Mouse (Mus musculus): ENCODE measurements around the gene Gm20388. TPM values are rescaled to one million over a fixed set of nuclear protein-coding genes. Genes with fewer than 3 reads are reported as not detected.
"Not testable (repeated sequence)": the region's sequence is repeated elsewhere in the genome, so short reads cannot be mapped to it uniquely, and the experiment has no call there.

Gene Gm20388
- total RNA-seq, 2 experiments from 2014 or later = 2.2 to 7.6 TPM

DNA sequence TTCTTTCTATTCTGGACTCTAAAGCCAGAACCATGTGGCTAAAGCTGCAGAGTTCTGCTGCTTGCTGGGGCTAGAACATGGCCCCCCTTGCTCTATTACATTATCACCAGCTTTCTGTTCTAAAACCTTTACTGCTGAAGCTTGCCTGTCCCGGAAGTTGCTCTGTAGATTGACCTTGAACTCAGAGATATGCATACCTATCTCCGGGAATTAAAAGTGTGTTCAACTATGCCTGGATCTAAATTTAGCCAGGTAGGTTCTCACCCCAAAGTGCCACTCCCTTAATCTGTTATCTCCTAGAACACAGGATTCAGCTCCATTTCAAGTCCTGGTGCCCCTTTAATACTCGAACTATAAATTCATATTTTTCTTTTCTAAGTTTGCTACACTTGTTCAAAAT is 4100.9 kb downstream of the Gm20388 start:
- Histone ChIP-seq H3K4me3 (no peak overlapping the region), H3K27ac (no peak overlapping the region)
- no peak for DNase-seq (ENCODE audit: low spot score in 2 of 2)
- no peak for TF ChIP-seq CTCF (conservative IDR thresholded peaks at IDR 0.05)

DNA sequence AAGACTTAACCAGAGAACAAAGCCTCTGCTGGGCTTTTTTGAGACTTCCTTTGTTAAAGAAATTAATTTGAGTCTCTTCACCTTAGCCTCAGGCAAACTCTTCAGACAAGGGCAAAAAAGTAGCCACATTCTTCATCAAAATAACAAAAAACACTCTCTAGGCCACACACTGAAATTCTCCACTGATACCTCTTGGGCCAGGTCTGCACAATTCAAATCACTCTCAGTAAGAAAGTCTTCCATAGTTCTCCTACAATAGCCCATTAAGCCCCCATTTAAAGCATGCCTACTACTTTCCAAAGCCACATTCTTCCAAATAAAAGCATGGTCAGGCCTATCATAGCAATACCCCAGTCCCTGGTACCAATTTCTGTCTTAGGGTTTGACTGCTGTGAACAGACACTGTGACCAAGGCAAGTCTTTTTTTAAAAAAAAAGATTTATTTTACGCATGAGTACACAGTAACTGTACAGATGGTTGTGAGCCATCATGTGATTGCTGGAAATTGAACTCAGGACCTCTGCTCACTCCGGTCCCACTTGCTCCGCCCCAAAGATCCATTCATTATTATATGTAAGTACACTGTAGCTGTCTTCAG is 4101.4 kb downstream of the Gm20388 start:
- Histone ChIP-seq H3K27ac (no peak overlapping the region), H3K4me3 (no peak overlapping the region)
- DNase-seq (ENCODE audit: low spot score in 2 of 2) = no peak
- no peak for TF ChIP-seq CTCF (conservative IDR thresholded peaks at IDR 0.05)

DNA sequence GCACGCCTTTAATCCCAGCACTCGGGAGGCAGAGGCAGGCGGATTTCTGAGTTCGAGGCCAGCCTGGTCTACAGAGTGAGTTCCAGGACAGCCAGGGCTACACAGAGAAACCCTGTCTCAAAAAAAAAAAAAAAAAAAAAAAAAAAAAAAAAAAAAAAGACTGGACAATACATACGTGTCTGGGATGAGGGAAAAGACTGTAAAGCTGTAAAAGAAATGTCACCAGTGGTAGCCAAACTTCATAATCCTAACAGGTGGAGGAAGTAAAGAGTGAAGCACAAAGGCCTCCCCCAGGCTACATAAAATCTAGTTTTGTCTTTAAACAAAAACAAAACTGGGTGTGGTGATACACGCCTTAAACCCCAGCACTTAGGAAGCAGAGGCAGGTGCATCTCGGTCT is 4103.7 kb downstream of the Gm20388 start:
- not testable (repeated sequence) for DNase-seq (ENCODE audit: low spot score in 2 of 2); H3K27ac ChIP-seq; H3K4me3 ChIP-seq

- Histone ChIP-seq H3K4me3 (no peak overlapping the region), H3K27ac (no peak overlapping the region)
- no peak for DNase-seq (ENCODE audit: low spot score in 2 of 2)
- TF ChIP-seq CTCF (conservative IDR thresholded peaks at IDR 0.05) = no peak
Observed at GRCm38 (mm10) chr8:124014751-124015150, 4104.1 kb downstream of the Gm20388 start.

- Histone ChIP-seq H3K4me3 (peak overlapping the region; percentile 87; the same call in 1 of the 2 replicates), H3K27ac (no peak overlapping the region)
- no peak for TF ChIP-seq CTCF (conservative IDR thresholded peaks at IDR 0.05)
- no peak for DNase-seq (ENCODE audit: low spot score in 2 of 2)
Observed at GRCm38 (mm10) chr8:124019782-124020181, 4109.1 kb downstream of the Gm20388 start.

DNA sequence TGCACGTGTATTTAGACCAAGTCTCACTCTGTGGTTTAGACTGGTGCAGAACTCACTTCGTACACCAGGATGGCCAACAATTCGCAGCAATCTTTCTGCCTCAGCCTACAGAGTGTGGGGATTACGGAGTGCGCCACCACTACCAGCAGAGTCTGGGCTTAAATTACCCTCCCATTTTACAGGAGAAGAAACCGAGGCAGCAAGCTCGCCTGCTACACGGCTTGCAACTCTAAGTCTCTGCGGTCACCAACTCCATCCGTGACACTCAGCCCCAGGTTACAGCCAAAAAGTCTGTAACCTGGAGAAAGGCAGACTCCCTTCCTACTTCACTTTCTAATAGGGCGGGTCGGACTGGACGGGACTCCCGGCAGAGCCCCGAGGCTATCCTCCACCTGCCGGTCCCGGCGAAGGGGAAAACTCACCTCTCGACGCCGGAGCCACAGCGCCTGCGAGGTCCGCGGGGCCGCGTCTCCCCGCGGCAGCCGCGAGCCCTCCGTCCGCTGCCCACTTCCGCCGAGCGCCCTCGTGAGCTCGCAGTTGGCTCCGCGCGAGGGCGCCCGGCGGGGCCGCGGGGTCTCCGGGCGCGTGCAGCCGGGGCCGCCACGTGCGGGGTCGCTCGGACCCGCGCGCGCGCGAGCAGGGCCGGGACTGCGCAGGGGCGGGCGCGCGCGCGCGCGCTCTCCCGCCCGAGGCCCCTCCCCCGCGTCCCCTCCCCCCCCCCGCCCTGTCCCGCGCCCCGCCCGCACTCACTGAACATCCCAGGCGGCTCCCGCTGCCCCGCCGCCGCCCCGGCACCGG is 4110.0 kb downstream of the Gm20388 start:
- H3K4me3 ChIP-seq = peak overlapping the region; percentile 87
- H3K27ac ChIP-seq = peak overlapping the region; percentile 98
- DNase-seq (ENCODE audit: low spot score in 2 of 2) = peak in 1 of 2 experiments; percentile 46
- peak; percentile 44 for TF ChIP-seq CTCF (conservative IDR thresholded peaks at IDR 0.05)

DNA sequence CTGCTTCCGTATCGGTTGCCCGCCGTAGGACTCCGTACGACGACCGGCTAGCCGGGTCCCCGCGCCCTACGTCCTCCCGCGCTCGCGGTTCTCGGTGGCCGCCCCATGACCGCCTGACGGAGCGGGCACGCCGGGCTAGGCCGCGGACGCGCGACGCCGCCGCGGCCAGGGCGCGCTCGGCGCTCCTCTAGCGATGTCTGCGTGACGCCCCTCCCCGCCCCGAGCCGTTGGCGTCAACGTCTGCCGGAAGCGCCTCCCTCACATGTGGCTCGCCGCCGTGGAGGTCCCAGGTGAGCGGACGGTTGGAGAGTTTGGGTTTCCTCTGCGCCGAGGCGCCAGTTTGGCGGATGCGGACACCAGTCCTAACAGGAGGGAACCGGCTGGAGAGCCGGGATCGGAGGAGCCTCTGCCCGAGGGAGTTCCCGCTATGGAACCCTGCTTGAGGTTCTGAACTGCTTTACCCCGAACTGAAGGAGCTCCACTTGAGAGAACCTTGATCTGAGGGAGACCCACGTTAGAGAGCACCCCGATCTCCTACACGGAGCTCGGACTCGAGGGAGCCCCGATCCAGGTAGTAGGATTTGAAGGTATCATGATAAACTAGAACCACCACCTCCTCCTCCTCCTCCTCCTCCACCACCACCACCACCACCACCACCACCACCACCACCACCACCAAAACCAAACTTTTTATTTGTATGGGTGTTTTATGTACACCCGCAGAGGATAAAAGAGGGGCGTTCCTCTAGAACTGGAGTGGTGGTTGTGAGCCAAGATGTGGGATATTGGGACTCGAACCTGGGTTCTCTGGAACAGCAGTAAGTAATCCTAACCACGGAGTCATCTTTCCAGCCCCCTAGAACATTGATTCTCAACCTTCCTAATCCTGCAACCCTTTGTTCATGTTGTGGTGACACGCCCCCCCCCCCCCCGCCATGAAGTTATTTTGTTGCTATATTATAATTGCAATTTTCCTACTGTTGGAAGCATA is 4110.9 kb downstream of the Gm20388 start, which contains the start of the genes Taf5l and Urb2:
Gene Taf5l, minus strand, starts transcription at position 161 of the 991 bp plus-strand sequence.
Gene Urb2, plus strand, starts transcription at position 272 of the 991 bp plus-strand sequence.
- TF ChIP-seq CTCF (conservative IDR thresholded peaks at IDR 0.05) = no peak
- H3K4me3 ChIP-seq = peak within 1 kb of the TSS; percentile 87
- DNase-seq (ENCODE audit: low spot score in 2 of 2) = peak; percentile 88 to 93
- peak within 1 kb of the TSS; percentile 98 for H3K27ac ChIP-seq

DNA sequence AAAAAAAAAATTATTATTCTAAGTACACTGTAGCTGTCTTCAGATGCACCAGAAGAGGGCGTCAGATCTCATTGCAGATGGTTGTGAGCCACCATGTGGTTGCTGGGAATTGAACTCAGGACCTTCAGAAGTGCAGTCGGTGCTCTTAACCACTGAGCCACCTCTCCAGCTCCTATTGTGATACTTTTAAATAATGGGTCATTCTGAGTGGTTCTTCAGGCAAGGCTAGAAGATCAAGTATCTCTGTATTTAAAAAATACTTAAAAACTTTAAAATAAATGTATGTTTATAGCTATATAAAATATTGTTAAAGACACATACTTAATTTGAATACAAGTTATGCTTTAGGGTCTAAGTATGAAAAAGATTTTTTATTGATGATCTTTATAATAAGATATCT is 4115.6 kb downstream of the Gm20388 start:
- not testable (repeated sequence) for DNase-seq (ENCODE audit: low spot score in 2 of 2); H3K27ac ChIP-seq; H3K4me3 ChIP-seq
- TF ChIP-seq CTCF (conservative IDR thresholded peaks at IDR 0.05) = peak; percentile 27; the same call in 1 of the 2 replicates

DNA sequence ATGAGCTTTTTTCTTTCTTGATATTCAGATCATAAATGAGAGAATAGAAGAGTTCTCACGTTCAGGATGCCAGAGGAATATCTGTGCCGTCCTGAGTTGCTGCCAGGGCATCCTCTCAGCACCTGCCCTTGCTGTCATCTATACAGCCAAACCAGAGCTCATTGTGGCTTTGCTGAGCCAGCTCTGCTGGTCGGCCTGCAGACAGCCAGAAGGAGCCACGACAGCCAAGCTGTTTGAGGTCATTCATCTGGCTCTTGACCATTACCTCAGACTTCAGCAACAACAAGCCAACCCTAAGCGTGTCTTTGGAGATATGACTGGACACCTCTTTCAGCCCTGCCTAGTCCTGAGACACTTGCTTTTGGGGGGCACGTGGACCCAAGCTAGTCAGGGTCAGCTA is 4117.2 kb downstream of the Gm20388 start:
- no peak for TF ChIP-seq CTCF (conservative IDR thresholded peaks at IDR 0.05)
- no peak for DNase-seq (ENCODE audit: low spot score in 2 of 2)

DNA sequence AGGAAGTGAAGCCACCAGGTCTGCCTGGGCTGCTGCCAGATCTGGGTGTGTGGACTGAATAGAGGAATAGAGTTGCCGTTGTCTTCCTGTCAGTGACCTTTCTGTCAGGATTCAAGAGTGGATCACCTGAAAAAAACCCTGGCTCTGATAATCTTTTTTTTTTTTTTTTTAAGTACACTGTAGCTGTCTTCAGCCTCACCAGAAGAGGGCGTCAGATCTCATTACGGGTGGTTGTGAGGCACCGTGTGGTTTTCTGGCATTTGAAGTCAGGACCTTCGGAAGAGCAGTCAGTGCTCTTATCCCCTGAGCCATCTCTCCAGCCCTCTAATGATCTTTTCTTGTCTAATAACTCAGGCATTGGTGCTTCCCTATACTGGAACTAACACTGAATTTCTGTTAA is 4122.8 kb downstream of the Gm20388 start:
- H3K4me3 ChIP-seq = no peak overlapping the region
- DNase-seq (ENCODE audit: low spot score in 2 of 2) = no peak
- no peak overlapping the region for H3K27ac ChIP-seq
- peak; percentile 56 for TF ChIP-seq CTCF (conservative IDR thresholded peaks at IDR 0.05)

More for the DNA sequence above, 4117.2 kb downstream of the Gm20388 start:
- Histone ChIP-seq H3K27ac (no peak overlapping the region), H3K4me3 (no peak overlapping the region)

DNA sequence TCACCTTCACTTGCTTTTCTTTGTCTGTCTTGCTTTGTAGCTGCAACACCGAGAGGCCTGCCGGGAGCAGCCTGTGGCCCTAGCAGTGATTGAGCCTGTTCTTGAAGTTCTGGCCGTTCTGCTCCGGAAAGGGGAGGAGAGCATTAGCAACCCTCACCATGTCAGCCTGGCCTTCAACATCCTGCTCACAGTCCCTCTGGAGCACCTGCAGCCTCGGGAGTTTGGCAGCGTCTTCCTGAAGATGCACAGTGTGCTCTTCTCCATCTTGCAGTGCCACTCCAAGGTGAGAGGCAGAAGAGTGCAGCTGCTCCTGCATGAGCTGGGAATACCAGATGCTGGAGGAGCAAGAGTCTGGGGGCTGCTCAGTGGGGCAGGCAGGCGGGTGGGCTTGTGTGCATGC is 4127.5 kb downstream of the Gm20388 start:
- no peak for TF ChIP-seq CTCF (conservative IDR thresholded peaks at IDR 0.05)
- Histone ChIP-seq H3K27ac (no peak overlapping the region), H3K4me3 (no peak overlapping the region)
- no peak for DNase-seq (ENCODE audit: low spot score in 2 of 2)

- H3K4me3 ChIP-seq = no peak overlapping the region
- no peak for DNase-seq (ENCODE audit: low spot score in 2 of 2)
- no peak overlapping the region for H3K27ac ChIP-seq
- TF ChIP-seq CTCF (conservative IDR thresholded peaks at IDR 0.05) = no peak
Observed at GRCm38 (mm10) chr8:124039351-124039750, 4128.7 kb downstream of the Gm20388 start.
